Mouse (Mus musculus) splenic B cell, adult 2 months (primary cell): Measurements from ENCODE around the gene Atraid.

Experiments
- DNase-seq: peaks from one replicate; pipeline ENCODE4 v3.0.0-alpha.2; 2011; ENCODE audit warnings: low read depth, low spot score
- H3K27me3 ChIP-seq: 2 replicates; pipeline ENCODE4 v1.6.1; 2012; ENCODE audit warnings: mild to moderate bottlenecking, low read length, moderate library complexity, mixed read lengths; ENCODE audit not compliant: control insufficient read depth, poor library complexity, insufficient read depth, severe bottlenecking
- H3K36me3 ChIP-seq: 2 replicates; pipeline ENCODE4 v1.6.1; 2012; ENCODE audit warnings: mild to moderate bottlenecking, low read length, moderate library complexity, mixed read lengths; ENCODE audit not compliant: control insufficient read depth, poor library complexity, insufficient read depth, severe bottlenecking

Gene Atraid

GRCm38 (mm10) chr5:31076346-31076745 is 28.2 kb downstream of the Atraid start:
- Histone ChIP-seq H3K36me3 (peaks cover 7% of the 10 kb centered on the region), H3K27me3 (no peaks in the 10 kb centered on the region)
- DNase-seq: no peak

GRCm38 (mm10) chr5:31080059-31080794 is 32.1 kb downstream of the Atraid start:
- peaks cover 2% of the 10 kb centered on the region; the same call in 1 of the 2 replicates for H3K36me3 ChIP-seq
- H3K27me3 ChIP-seq: no peaks in the 10 kb centered on the region
- DNase-seq: no peak

GRCm38 (mm10) chr5:31080795-31081164 is 32.7 kb downstream of the Atraid start:
- Histone ChIP-seq H3K27me3 (no peaks in the 10 kb centered on the region), H3K36me3 (peaks cover 2% of the 10 kb centered on the region; the same call in 1 of the 2 replicates)
- DNase-seq: no peak

GRCm38 (mm10) chr5:31081386-31081785 is 33.3 kb downstream of the Atraid start:
- DNase-seq: peak; percentile 67
- H3K36me3 ChIP-seq: peaks cover 2% of the 10 kb centered on the region; the same call in 1 of the 2 replicates

GRCm38 (mm10) chr5:31082355-31082754 is 34.2 kb downstream of the Atraid start:
- peak; percentile 82 for DNase-seq
- H3K27me3 ChIP-seq: no peaks in the 10 kb centered on the region
- H3K36me3 ChIP-seq: peaks cover 2% of the 10 kb centered on the region; the same call in 1 of the 2 replicates

More at GRCm38 (mm10) chr5:31081386-31081785, 33.3 kb downstream of the Atraid start:
- H3K27me3 ChIP-seq: no peaks in the 10 kb centered on the region

- H3K36me3 ChIP-seq: peaks cover 2% of the 10 kb centered on the region; the same call in 1 of the 2 replicates
- DNase-seq: peak; percentile 43
- no peaks in the 10 kb centered on the region for H3K27me3 ChIP-seq
Observed at GRCm38 (mm10) chr5:31082935-31083625, 35.0 kb downstream of the Atraid start.

GRCm38 (mm10) chr5:31083949-31084348 is 35.8 kb downstream of the Atraid start:
- peak; percentile 72 for DNase-seq
- H3K36me3 ChIP-seq: no peaks in the 10 kb centered on the region
- no peaks in the 10 kb centered on the region for H3K27me3 ChIP-seq

- DNase-seq: no peak
- no peaks in the 10 kb centered on the region for H3K27me3 ChIP-seq
- H3K36me3 ChIP-seq: no peaks in the 10 kb centered on the region
Observed at GRCm38 (mm10) chr5:31086606-31087005, 38.5 kb downstream of the Atraid start.

- H3K36me3 ChIP-seq: no peaks in the 10 kb centered on the region
- DNase-seq: no peak
- H3K27me3 ChIP-seq: no peaks in the 10 kb centered on the region
Observed at GRCm38 (mm10) chr5:31087131-31087530, 39.0 kb downstream of the Atraid start.

GRCm38 (mm10) chr5:31092231-31092975 is 44.3 kb downstream of the Atraid start:
- H3K36me3 ChIP-seq: no peaks in the 10 kb centered on the region
- DNase-seq: no peak
- H3K27me3 ChIP-seq: no peaks in the 10 kb centered on the region; the same call in 1 of the 2 replicates

GRCm38 (mm10) chr5:31093151-31094041 is 45.3 kb downstream of the Atraid start:
- Histone ChIP-seq H3K36me3 (no peaks in the 10 kb centered on the region), H3K27me3 (no peaks in the 10 kb centered on the region; the same call in 1 of the 2 replicates)
- DNase-seq: peak; percentile 45

GRCm38 (mm10) chr5:31094100-31094798 is 46.1 kb downstream of the Atraid start:
- peak; percentile 38 for DNase-seq
- Histone ChIP-seq H3K36me3 (no peaks in the 10 kb centered on the region), H3K27me3 (no peaks in the 10 kb centered on the region; the same call in 1 of the 2 replicates)

- Histone ChIP-seq H3K27me3 (no peaks in the 10 kb centered on the region; the same call in 1 of the 2 replicates), H3K36me3 (no peaks in the 10 kb centered on the region)
- peak; percentile 90 for DNase-seq
Observed at GRCm38 (mm10) chr5:31094799-31095691, 46.9 kb downstream of the Atraid start.
